Mouse (Mus musculus): Measurements from ENCODE around the gene Ier3. TPM values are rescaled to one million over a fixed set of nuclear protein-coding genes. Genes with fewer than 3 reads are reported as not detected.

Gene Ier3
- polyA plus RNA-seq (2012; rRNA removed) = 4.8 and 5.1 TPM in 2 replicates

GRCm38 (mm10) chr17:35821439-35822430 lies at the start of gene Ier3:
Gene Ier3 (plus strand): TSS chr17:35821684.
- TF ChIP-seq CTCF (IDR thresholded peaks at IDR 0.05; ENCODE audit: borderline replicate concordance, extremely low read depth, insufficient read depth, insufficient read length) = no peak
- peak; percentile 41; the same call in 1 of the 2 replicates for TF ChIP-seq POLR2A (IDR thresholded peaks at IDR 0.05; ENCODE audit: borderline replicate concordance, extremely low read depth, insufficient read depth, insufficient read length, poor library complexity, severe bottlenecking)
- DNase-seq (ENCODE audit: low read depth) = peak; percentile 86

DNA sequence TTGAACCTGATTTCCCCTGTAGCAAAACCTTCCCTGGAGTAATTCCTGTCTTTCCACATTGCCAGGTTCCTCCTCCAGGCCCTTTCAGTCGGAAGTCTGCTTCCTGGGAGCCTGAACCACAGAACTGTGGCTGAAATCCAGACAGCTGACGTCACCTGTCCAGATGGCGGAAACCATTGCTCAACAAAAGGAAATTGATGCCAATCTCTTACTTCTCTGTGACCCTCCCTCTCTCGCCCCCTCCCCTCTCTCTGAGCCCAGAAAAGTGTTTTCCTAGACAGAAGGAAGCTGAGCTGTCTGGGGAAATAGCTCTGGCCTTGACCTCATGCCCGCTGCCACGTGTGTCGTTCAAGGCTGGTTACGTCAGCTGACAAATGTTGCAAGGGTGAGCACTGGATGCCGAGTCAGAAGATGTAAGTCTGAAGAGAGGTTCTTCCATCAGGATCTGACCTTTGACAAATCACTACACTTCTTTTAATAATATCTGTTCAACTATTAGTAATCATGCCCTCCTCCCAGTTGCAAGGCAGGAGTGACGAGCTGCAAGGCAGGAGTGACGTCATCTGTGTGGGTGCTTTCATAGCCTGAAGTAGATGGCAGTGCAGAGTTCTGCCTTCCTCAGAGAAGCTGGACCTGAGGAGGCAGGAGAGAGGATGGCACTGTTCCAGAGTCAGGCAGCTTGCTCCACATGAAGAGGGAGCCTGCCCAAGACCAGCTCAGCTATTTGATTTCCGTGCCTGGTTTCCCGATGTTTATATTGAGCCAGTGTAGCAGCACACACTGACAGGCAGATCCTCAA lies 44.5 kb upstream of the Ier3 start:
- TF ChIP-seq CTCF (IDR thresholded peaks at IDR 0.05; ENCODE audit: borderline replicate concordance, extremely low read depth, insufficient read depth, insufficient read length) (no peak), POLR2A (IDR thresholded peaks at IDR 0.05; ENCODE audit: borderline replicate concordance, extremely low read depth, insufficient read depth, insufficient read length, poor library complexity, severe bottlenecking) (no peak)

DNA sequence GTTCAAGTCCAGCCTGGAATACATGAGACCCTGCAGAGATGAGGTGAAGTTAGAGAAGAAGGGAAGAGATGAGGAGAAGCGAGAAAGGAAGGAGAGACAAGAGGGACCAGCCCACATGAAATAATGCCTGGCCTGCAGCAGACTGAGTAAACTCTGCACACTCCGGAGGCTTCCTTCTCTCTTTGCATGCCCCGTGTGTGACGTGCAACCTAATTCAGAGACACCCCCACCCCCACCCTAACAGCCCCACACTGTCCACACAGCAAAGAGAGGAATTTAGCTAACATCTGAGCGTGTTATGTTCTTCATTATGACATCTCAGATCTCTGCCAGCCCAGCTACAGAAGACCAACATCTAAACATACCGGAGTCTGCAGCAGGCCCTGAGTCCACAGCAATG lies 42.5 kb upstream of the Ier3 start:
- DNase-seq (ENCODE audit: low read depth) = no peak
- no peak for TF ChIP-seq CTCF (IDR thresholded peaks at IDR 0.05; ENCODE audit: borderline replicate concordance, extremely low read depth, insufficient read depth, insufficient read length)

More for the DNA sequence above, 44.5 kb upstream of the Ier3 start:
- peak; percentile 87 for DNase-seq (ENCODE audit: low read depth)

DNA sequence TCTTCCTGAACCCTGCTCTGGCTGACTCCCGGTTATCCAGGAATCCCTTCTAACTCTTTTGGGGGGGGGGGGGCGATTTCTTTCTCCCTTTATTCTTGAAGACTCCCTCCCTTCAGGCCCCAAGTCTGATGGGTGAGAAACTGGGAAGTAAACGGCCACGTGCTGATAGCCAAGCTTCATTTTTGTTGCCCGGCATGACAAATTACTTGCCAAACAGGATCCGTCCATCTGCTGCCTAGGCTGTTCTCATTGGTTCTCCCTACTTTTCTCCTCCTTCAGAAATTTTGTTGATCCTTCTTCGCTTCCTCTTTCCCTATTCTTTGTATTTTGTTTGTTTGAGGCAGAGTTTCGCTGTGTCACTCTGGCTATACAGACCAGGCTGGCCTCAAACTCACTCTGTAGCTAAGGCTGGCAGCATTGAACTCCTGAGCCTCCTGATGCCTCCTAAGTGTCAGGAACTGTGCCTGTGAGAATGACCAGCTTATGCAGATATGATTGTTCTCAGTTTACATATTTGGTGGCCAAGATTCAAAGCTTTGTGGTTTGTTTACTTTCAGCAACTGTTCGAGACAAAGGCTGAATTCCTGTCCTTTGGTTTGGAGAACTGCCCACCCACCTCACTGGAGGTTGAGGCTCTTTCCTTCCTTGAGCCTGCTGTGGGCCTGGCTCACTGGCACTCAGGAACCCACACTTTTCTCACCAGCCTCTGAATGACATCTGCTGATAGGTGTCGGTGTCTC lies 41.8 kb upstream of the Ier3 start:
- no peak for DNase-seq (ENCODE audit: low read depth)
- TF ChIP-seq CTCF (IDR thresholded peaks at IDR 0.05; ENCODE audit: borderline replicate concordance, extremely low read depth, insufficient read depth, insufficient read length) = no peak
- TF ChIP-seq POLR2A (IDR thresholded peaks at IDR 0.05; ENCODE audit: borderline replicate concordance, extremely low read depth, insufficient read depth, insufficient read length, poor library complexity, severe bottlenecking) = no peak

GRCm38 (mm10) chr17:35780362-35780761 lies 41.1 kb upstream of the Ier3 start:
- TF ChIP-seq POLR2A (IDR thresholded peaks at IDR 0.05; ENCODE audit: borderline replicate concordance, extremely low read depth, insufficient read depth, insufficient read length, poor library complexity, severe bottlenecking) = no peak
- no peak for TF ChIP-seq CTCF (IDR thresholded peaks at IDR 0.05; ENCODE audit: borderline replicate concordance, extremely low read depth, insufficient read depth, insufficient read length)
- DNase-seq (ENCODE audit: low read depth) = no peak

GRCm38 (mm10) chr17:35782398-35782797 lies 39.1 kb upstream of the Ier3 start:
- peak; percentile 21 for DNase-seq (ENCODE audit: low read depth)
- peak; percentile 37; the same call in 1 of the 2 replicates for TF ChIP-seq CTCF (IDR thresholded peaks at IDR 0.05; ENCODE audit: borderline replicate concordance, extremely low read depth, insufficient read depth, insufficient read length)
- TF ChIP-seq POLR2A (IDR thresholded peaks at IDR 0.05; ENCODE audit: borderline replicate concordance, extremely low read depth, insufficient read depth, insufficient read length, poor library complexity, severe bottlenecking) = no peak

- DNase-seq (ENCODE audit: low read depth) = no peak
These were observed 38.6 kb upstream of the Ier3 start for GRCm38 (mm10) chr17:35782924-35783323.

GRCm38 (mm10) chr17:35783944-35784343 lies 37.5 kb upstream of the Ier3 start:
- TF ChIP-seq CTCF (IDR thresholded peaks at IDR 0.05; ENCODE audit: borderline replicate concordance, extremely low read depth, insufficient read depth, insufficient read length) = no peak
- no peak for TF ChIP-seq POLR2A (IDR thresholded peaks at IDR 0.05; ENCODE audit: borderline replicate concordance, extremely low read depth, insufficient read depth, insufficient read length, poor library complexity, severe bottlenecking)
- DNase-seq (ENCODE audit: low read depth) = peak; percentile 18

More at GRCm38 (mm10) chr17:35782924-35783323, 38.6 kb upstream of the Ier3 start:
- TF ChIP-seq POLR2A (IDR thresholded peaks at IDR 0.05; ENCODE audit: borderline replicate concordance, extremely low read depth, insufficient read depth, insufficient read length, poor library complexity, severe bottlenecking) (no peak), CTCF (IDR thresholded peaks at IDR 0.05; ENCODE audit: borderline replicate concordance, extremely low read depth, insufficient read depth, insufficient read length) (no peak)

GRCm38 (mm10) chr17:35785140-35785539 lies 36.3 kb upstream of the Ier3 start:
- no peak for DNase-seq (ENCODE audit: low read depth)
- no peak for TF ChIP-seq CTCF (IDR thresholded peaks at IDR 0.05; ENCODE audit: borderline replicate concordance, extremely low read depth, insufficient read depth, insufficient read length)
- TF ChIP-seq POLR2A (IDR thresholded peaks at IDR 0.05; ENCODE audit: borderline replicate concordance, extremely low read depth, insufficient read depth, insufficient read length, poor library complexity, severe bottlenecking) = no peak

- TF ChIP-seq POLR2A (IDR thresholded peaks at IDR 0.05; ENCODE audit: borderline replicate concordance, extremely low read depth, insufficient read depth, insufficient read length, poor library complexity, severe bottlenecking) (no peak), CTCF (IDR thresholded peaks at IDR 0.05; ENCODE audit: borderline replicate concordance, extremely low read depth, insufficient read depth, insufficient read length) (no peak)
- no peak for DNase-seq (ENCODE audit: low read depth)
These were observed 34.0 kb upstream of the Ier3 start for GRCm38 (mm10) chr17:35787493-35787892.
